Mouse (Mus musculus) heart, postnatal 25 days (tissue): ENCODE data around the gene Slc9a3r2. TPM values are rescaled to one million over a fixed set of nuclear protein-coding genes. Genes with fewer than 3 reads are reported as not detected.
"Not testable (repeated sequence)": the region's sequence is repeated elsewhere in the genome, so short reads cannot be mapped to it uniquely, and the experiment has no call there.

ENCODE experiments used
- DNase-seq: peaks from one replicate; pipeline ENCODE4 v3.0.0; 2022; ENCODE audit warnings: low spot score
- intact Hi-C: fragments of 180-260 bp; cut with DNase I; formaldehyde crosslinking; loops from one replicate; pipeline ENCODE4 v1.15.1; 2025
- total RNA-seq, 2 experiments: library from RNA; stranded (reverse); gene quantifications; 2 replicates each; pipeline ENCODE4 v1.2.3; 2021

The Slc9a3r2 gene
- total RNA-seq, 2 experiments from 2014 or later: 96.0 to 135 TPM

DNA sequence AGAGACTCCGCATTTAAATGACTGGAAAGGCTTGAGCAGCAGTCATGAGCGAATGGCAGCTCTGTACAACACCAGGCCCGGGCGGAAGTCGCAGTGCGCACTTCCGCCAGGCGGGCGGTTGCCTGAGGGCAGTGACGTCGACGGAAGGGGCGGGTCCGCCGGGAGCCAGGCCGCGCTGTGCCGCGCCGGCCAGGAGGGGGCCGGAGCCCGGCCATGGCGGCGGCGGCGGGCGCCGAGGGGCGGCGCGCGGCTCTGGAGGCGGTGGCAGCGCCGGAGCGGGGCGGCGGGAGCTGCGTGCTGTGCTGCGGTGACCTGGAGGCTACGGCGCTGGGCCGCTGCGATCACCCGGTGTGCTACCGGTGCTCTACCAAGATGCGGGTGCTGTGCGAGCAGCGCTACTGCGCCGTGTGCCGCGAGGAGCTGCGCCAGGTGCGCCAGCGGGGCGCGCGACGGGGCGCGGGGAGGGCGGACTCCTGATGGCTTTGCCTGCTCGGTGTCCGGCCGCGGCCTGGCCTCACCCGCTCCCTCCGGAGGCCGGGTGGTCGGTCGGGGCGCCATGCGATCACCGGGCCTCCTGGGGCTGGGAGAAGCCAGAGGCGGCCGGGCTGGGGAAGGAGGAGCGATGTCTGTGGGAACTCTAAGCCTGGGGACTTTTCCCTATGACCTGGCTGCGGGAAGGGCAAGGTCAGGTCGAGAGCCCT, 19.6 kb upstream of the Slc9a3r2 start, which contains the start of gene Zfp598:
TSS of gene Zfp598 (plus strand) at position 143 of the 701 bp plus-strand sequence.
- intact Hi-C loops: loop anchor here (5.0 kb wide), 3 partner anchors 42 to 192 kb away; partner anchors contain the start of genes Mlst8 and Traf7
- DNase-seq: peak; percentile 91

GRCm38 (mm10) chr17:24669214-24669544, 19.1 kb upstream of the Slc9a3r2 start:
- intact Hi-C loops: loop anchor here (5.0 kb wide), 2 partner anchors 42 to 142 kb away; partner anchors contain the start of gene Traf7
- DNase-seq: not testable (repeated sequence)

- no peak for DNase-seq
- intact Hi-C loops: loop anchor here (5.0 kb wide), 2 partner anchors 40 to 140 kb away; partner anchors contain the start of gene Traf7
Measured at GRCm38 (mm10) chr17:24667416-24667815, 17.3 kb upstream of the Slc9a3r2 start.

DNA sequence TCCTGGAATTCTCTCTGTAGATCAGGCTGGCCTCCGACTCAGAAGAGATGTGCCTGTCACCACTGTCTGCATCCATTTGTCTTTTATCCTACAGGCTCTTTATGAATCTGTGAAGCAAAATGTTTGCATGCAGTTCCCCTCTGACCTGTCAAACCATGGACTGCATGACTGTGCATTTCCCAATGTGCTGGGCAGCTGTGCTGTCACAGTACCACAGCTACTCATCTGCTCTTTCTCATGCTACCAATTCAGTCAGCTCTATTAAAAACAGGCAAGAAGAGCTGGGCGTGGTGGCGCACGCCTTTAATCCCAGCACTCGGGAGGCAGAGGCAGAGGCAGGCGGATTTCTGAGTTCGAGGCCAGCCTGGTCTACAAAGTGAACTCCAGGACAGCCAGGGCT, 16.9 kb upstream of the Slc9a3r2 start:
- DNase-seq: not testable (repeated sequence)
- intact Hi-C loops: loop anchor here (5.0 kb wide), 2 partner anchors 40 to 140 kb away; partner anchors contain the start of gene Traf7

GRCm38 (mm10) chr17:24658017-24658758, 8.1 kb upstream of the Slc9a3r2 start, which contains the start of gene Npw:
TSS of gene Npw (minus strand) at chr17:24658457.
- DNase-seq: no peak
- intact Hi-C loops: no loop called here

GRCm38 (mm10) chr17:24654969-24655368, 4.8 kb upstream of the Slc9a3r2 start:
- DNase-seq: no peak
- intact Hi-C loops: loop anchor here (2.0 to 5.0 kb wide), 3 partner anchors 26 to 128 kb away; partner anchors contain the start of gene Traf7

DNA sequence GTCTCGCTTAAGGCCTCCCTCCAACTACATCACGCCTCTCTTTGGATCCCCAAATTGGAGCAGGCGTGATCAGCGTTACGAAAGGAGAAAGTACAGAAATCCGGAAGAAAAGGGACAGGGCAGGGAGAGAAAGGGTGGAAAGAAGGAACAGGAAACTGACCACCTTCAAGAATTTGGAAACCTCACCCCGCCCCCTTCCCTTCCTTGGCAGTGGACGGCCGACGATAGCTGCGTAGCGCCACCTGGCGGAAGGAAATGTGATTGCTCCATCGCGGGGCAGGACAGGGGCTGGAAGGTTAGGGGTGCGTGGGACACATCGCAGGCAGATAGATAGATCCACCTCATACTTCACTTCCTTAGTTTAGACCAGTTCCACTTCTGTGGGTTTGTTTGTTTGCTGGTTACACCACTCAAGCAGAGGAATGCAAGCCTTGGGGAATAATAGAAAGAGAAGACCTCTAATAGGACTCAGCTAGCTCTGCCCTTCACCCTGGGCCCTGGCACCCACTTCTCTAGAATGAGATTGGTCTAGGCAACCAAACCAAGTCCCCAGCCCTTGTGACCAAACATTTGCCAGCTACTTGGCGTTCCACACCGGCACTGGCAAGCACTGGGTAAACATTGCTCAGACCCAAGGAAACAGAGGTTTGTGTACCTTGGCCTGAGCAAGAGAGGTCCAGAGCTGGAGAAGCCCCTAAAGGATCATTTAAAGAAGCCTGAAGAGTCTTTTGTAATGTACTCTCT, 4.0 kb upstream of the Slc9a3r2 start:
- intact Hi-C loops: loop anchor here (2.0 to 5.0 kb wide), 3 partner anchors 25 to 127 kb away; partner anchors contain the start of gene Traf7
- no peak for DNase-seq

- no peak for DNase-seq
- intact Hi-C loops: loop anchor here (5.0 kb wide), 1 partner anchor 125 kb away; the partner anchor contains the start of gene Traf7
Measured at GRCm38 (mm10) chr17:24651835-24652234, 1.7 kb upstream of the Slc9a3r2 start.

GRCm38 (mm10) chr17:24650766-24651165, 639 bp upstream of the Slc9a3r2 start:
- intact Hi-C loops: loop anchor here (5.0 kb wide), 1 partner anchor 123 kb away; the partner anchor contains the start of gene Traf7
- DNase-seq: no peak

DNA sequence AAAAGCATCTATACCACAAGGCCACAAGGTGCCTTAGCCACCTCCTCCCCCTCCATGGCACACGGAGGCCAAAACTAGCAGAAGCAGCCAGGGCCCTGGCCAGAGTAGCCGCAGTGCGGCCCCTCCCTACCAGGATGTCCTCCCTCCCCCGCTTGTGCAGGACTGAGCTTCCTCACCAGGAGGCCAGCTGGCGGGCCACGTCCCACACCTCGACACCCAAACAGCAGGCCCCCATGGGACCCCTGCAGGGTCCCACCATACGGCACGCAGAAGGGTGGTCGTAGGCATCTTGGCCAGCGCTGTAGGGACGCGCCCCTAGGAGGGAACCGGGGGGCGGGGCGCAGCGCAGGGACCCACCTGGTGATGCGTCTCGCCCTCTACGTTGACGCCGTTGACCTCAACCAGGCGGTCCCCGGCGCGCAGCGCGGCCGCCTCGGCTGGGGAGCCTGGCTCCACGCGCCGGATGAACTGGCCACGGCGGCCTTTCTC, 502 bp downstream of the Slc9a3r2 start:
- intact Hi-C loops: loop anchor here (2.0 to 5.0 kb wide), 2 partner anchors 15 to 122 kb away; partner anchors contain the start of gene Traf7

DNA sequence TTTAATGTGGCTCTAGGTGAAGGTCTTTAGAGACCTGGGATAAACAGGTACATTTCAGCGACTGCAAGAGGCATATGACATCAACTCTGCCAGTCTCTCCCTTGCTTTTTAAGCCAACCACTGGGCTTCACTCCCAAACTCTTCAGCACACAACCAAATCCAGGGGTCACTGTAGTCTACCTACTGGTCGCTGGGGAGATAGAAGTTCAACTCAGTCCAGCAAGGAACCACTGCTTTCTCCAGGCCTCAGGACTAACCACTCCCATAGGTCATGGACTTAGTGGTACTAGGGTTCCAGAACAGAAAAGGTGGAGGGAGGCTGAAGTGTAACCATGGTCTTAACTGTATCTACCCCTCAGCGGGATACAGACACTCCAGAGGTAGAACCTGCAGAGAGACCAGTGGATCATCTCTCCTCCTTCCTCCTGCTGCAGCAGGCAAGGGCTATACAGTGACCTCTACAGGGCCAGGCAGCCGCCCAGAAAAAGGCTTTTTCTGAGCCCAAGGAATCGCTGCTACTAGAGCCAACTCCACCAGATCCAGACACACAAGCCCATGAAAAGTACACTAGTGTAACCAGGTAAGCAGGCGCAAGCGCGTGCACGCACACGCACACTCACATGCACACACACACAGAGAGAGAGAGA, 1.3 kb downstream of the Slc9a3r2 start:
- intact Hi-C loops: loop anchor here (2.0 kb wide), 1 partner anchor 14 kb away; no protein-coding TSS in a partner anchor
- no peak for DNase-seq

More for the DNA sequence above, 502 bp downstream of the Slc9a3r2 start:
- peak; percentile 63 for DNase-seq

DNA sequence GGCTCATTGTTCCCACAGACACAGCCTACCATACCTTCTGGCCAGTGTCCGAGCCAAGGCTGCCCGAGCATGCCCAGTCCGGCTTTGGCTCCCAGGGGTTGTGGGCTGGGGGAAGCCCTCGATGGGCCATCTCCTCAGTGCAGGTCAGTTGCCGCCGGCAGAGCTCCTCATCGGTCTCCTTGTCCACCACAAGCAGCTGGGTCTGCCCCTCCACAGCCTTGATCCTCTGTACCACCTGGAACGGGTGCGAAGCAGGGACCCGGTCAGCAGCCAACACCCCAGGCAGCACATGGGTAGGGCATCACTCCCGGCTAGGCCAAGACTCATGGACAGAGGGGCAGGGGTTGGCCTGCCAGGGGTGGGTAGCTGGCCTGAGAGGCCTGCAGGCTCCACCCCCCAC, 2.6 kb downstream of the Slc9a3r2 start:
- DNase-seq: no peak
- intact Hi-C loops: no loop called here

DNA sequence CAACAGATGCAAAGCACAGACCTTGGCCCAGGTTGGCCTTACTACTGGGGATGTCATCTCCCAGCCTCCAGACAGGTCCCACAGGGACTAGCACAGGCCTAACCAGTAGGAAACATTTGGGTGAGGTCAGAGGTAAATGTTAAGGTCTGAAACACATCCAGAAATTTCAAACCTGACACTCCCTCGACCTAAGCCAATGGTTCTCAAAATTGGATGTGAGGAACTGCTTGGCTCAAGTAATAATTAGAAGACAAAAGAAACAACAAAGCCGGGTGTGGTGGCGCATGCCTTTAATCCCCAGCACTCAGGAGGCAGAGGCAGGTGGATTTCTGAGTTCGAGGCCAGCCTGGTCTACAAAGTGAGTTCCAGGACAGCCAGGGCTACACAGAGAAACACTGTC, 3.7 kb downstream of the Slc9a3r2 start:
- intact Hi-C loops: no loop called here
- no peak for DNase-seq

- intact Hi-C loops: no loop called here
- DNase-seq: peak; percentile 67
Measured at GRCm38 (mm10) chr17:24645916-24646315, 4.2 kb downstream of the Slc9a3r2 start.

- DNase-seq: peak; percentile 78
Measured at GRCm38 (mm10) chr17:24644875-24645721, 5.0 kb downstream of the Slc9a3r2 start.

GRCm38 (mm10) chr17:24644030-24644715, 6.0 kb downstream of the Slc9a3r2 start:
- no peak for DNase-seq
- intact Hi-C loops: no loop called here

More at GRCm38 (mm10) chr17:24644875-24645721, 5.0 kb downstream of the Slc9a3r2 start:
- intact Hi-C loops: no loop called here

DNA sequence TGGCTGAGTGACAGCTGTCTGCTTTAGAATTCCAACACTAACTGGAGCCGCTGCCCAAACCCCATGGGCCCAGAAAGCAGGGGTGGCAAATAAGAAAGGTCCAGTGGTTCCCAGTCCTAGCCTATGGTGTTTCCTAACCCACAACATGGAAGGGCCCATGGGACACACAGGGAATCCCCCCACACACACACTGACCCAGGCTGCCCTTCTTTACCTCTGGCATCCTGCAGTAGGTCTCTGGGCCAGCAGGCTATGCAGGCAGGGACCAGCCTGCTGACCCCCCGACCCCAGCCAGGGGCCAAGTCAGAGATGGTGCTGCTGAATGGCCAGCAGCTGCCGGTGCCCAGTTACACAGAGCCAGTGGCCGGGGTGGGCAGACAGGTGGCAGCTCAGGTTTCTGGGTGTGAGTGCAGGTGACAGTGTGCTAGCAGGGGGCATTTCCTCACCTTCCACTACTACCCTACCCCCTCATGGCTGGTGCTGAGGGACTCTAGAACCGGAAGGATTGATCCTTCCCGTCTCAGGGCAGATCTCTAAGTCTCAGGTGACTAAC, 7.3 kb downstream of the Slc9a3r2 start:
- intact Hi-C loops: no loop called here
- DNase-seq: no peak
